Mouse (Mus musculus) stomach, postnatal 0 days (tissue): ENCODE measurements around the gene Cys1.

Source experiments
- CTCF ChIP-seq: IDR thresholded peaks from 2 replicates; pipeline ENCODE4 v1.5.1; 2016; ENCODE audit warnings: antibody characterized with exemption, low read depth, mild to moderate bottlenecking, moderate library complexity
- EP300 ChIP-seq: optimal IDR thresholded peaks from 2 replicates; pipeline ENCODE3; 2016; ENCODE audit warnings: antibody characterized with exemption

DNA sequence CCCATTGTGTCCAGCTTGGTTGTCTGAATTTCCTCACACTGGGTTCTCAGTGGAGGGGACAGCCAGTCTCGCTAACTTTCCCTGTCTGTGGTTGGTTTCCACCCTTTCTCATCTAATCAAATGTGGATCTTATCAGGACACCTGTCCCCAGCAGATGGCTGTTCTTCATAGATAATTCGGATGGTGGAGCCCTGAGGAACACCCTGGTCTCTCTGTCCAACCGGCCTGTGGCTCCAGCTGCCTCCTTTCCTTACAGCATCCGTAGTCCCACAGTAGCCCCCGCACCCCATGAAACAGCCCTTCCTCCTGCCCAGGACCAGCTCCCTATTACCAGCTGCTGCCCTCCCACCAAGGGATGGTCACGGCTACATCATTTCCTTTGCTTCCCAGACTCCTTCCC lies 35.7 kb downstream of the Cys1 start:
- no peak for TF ChIP-seq CTCF
- TF ChIP-seq EP300: no peak
